Mouse (Mus musculus) T-helper 2 cell (primary cell): ENCODE data around the gene Hist1h4k.
"Not testable (repeated sequence)": the region's sequence is repeated elsewhere in the genome, so short reads cannot be mapped to it uniquely, and the experiment has no call there.

Experiments
- in situ Hi-C: fragments of 300-600 bp; cut with MboI, MseI; formaldehyde crosslinking; loops from one replicate; pipeline ENCODE4 v1.15.1; 2025; ENCODE audit warnings: high pct_unique_total_duplicates

Gene Hist1h4k

DNA sequence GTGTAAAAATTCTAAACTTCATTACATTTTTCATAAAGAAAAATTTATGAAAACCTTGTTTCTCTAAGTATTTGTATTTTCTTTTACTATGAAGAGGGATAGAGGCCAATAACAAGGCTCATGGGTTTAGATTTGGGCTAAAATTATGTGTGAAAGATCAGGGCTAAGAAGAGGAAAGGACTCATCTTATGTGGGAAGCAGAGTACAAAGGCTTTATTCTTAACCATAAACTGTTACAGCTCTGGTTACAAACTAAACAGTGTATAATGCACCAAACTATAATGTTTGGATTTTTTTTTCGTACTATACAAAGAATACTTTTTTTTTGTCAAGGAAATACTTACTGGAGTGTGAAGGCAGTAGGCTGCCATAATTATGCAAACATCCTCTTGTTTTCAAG, 5.4 kb upstream of the Hist1h4k start:
- in situ Hi-C loops: no loop called here

DNA sequence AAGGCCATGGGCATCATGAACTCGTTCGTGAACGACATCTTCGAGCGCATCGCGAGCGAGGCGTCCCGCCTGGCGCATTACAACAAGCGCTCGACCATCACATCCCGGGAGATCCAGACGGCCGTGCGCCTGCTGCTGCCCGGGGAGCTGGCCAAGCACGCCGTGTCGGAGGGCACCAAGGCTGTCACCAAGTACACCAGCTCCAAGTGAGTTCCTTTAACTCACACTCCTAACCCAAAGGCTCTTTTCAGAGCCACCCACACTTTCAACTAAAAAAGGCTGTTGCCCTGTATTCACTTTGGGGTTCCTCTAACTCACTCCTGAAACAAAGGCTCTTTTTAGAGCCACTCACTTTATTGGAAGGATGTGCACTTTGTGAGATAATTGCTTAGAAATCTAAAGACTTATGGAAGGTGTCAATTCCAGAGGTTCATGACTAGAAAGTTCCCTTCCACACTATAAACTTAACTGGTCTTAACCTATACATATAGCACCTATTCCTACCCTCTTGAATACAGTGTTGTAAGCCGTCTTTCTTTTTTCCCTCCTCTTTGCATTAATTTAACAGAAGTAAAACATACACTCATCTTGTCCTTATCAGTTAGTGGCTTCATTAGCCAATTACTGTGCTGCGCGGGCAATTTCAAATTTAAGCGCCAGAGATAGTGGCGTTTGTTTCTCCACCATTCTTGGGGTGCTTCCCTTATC, 4.1 kb upstream of the Hist1h4k start:
- in situ Hi-C loops: not testable (repeated sequence)

DNA sequence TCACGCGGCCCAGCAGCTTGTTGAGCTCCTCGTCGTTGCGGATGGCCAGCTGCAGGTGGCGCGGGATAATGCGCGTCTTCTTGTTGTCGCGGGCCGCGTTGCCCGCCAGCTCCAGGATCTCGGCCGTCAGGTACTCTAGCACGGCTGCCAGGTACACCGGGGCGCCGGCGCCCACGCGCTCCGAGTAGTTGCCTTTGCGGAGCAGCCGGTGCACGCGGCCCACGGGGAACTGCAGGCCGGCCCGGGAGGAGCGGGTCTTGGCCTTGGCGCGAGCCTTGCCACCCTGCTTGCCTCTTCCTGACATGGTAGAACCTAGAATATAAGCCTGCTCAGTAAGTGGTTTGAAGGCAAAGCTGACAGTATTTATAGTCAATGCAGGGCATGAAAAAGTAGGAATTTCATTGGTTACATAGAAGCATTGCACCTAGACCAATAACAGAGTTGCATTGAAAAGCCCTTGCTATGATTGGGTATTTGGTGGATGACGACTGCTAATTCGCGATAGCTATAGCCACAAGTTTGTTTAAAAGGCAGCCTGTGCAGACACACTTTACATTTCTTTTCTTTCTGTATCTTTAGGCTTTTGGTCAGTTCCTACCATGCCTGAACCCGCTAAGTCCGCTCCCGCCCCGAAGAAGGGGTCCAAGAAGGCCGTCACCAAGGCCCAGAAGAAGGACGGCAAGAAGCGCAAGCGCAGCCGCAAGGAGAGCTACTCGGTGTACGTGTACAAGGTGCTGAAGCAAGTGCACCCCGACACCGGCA, 3.4 kb upstream of the Hist1h4k start, which contains the start of the genes Hist1h2ak and Hist1h2bn:
Hist1h2ak (minus strand) TSS at position 304 of the 762 bp plus-strand sequence.
Hist1h2bn (plus strand) TSS at position 600 of the 762 bp plus-strand sequence.
- in situ Hi-C loops: not testable (repeated sequence)

DNA sequence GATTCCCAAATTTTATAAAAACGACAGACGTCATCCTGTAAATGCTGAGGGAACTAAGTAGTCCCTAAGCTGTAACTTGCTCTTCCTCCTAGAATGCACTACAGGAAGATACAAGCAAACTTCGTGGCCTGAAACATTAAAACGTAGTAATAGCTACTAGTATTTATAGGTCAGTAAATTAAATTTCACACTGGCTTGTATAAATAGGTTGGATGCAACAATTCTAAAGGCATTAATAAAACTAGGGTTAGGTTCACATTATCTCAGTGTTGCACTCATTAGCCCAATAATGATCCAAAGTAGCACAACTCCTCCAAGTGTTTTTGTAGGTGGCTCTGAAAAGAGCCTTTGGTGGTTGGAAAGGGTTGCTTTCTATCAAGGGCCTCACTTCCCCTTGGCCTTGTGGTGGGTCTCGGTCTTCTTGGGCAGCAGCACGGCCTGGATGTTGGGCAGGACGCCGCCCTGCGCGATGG, 2.8 kb upstream of the Hist1h4k start:
- in situ Hi-C loops: no loop called here

DNA sequence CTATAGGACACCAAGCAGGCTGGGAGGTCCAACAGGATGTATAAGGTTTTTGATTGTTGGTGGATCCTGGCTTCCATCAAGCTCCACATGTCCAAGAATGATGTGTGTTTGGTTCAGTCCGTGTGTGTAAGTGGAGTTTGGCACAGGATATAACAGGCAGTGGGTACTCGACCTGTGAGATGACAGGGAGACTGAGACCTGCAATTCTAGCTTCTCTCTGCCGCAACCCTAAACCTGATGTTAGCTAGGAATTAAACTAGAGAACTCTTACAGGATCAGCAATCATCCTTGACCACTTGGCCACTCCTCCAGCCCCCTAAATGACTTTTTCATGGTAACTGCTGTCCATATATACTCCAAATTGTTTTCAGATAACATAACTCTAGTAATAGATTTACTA, 2.1 kb upstream of the Hist1h4k start:
- in situ Hi-C loops: no loop called here

DNA sequence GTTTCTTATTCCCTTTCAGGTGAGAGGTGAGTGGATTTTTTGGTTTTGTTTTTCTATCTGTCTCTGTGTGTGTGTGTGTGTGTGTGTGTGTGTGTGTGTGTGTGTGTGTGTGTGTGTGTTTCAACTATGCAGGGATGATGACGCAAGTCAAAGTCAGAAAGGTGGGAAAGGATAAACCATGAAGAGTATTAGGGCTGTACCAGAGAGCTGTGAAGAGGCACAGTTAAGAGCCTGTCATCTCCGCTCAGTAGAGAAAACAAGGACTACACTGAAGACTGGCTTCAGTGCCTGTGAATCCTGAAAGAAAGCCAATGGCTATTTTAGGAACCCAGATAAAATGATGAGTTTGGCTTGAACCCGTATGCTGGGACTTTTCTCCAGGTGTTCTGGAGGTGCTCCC, 1.5 kb upstream of the Hist1h4k start:
- in situ Hi-C loops: no loop called here

DNA sequence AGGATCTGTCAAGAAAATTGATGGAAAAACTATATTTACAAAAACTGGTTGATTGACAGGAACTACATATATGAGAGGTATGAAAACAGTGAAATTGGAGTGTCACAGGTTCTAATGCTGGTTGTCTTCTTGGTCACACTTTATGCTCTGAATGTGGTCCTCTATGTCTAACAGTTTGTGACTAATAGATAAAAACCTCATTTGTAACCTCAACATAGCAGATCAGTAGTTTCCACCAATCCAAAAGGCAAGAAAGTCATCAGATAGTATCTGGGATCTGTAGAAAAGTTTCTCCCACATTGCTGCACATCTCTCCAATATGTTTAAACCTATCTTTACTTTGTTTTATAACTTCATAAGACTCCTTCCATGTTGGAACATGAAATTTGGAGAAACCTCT, 1.1 kb upstream of the Hist1h4k start:
- in situ Hi-C loops: no loop called here

DNA sequence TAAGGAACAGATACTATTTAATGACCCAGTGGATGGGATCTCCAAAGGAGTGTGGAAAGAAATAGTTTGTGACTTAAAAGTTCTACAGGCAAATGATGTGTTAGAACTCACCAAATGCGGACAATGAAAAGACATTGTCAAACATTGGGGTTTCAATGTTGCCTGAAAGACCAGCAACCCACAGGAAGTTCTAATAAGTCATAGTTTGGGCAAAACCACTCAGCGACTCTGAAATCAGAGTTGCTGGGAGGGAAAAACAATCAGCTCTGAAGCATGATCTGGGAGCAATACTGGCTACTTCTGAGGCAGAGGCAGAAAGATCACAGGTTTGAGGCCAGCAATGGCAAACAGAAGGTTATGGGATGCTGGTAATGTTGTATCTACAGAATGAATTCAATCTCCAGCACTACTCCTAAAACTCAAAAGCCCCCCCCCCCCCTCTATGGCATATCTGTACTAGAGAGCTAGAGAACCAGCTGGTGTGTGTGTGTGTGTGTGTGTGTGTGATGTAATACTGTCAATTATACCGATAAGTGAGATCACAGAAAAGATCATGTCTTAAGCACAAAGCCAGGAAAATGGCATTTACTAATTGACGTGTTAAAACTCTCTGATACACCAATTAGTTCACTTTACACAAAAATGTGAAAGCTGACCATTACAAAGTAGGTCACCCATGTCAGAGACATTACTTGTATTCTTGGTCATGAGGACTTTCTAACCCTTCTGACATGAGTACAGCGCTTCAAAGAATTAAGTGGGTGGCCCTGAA, 732 bp downstream of the Hist1h4k start:
- in situ Hi-C loops: loop anchor here (5.0 to 10.0 kb wide), 2 partner anchors 38 to 1405 kb away; partner anchors contain the start of genes Hist1h2an and Hist1h2bp

DNA sequence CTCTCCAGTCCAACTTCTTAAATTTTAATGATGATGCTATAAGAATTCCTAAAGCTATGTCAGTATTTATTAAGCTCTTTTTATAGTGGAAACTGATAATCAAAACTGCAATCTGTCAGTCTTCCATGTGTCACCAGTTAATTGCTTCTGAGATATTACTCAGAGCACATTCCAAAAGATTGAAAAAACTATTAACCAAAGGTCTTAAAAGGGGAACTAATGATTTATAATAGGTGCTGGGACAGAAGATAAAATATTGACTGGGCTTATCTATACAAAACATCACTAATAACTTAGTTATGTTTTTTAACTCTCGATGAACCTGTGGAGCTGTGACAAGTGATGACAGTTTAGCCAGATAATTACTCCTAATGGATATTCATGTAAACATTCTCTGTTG, 5.3 kb downstream of the Hist1h4k start:
- in situ Hi-C loops: loop anchor here (5.0 to 10.0 kb wide), 2 partner anchors 42 to 1400 kb away; partner anchors contain the start of genes Hist1h2an and Hist1h2bp

DNA sequence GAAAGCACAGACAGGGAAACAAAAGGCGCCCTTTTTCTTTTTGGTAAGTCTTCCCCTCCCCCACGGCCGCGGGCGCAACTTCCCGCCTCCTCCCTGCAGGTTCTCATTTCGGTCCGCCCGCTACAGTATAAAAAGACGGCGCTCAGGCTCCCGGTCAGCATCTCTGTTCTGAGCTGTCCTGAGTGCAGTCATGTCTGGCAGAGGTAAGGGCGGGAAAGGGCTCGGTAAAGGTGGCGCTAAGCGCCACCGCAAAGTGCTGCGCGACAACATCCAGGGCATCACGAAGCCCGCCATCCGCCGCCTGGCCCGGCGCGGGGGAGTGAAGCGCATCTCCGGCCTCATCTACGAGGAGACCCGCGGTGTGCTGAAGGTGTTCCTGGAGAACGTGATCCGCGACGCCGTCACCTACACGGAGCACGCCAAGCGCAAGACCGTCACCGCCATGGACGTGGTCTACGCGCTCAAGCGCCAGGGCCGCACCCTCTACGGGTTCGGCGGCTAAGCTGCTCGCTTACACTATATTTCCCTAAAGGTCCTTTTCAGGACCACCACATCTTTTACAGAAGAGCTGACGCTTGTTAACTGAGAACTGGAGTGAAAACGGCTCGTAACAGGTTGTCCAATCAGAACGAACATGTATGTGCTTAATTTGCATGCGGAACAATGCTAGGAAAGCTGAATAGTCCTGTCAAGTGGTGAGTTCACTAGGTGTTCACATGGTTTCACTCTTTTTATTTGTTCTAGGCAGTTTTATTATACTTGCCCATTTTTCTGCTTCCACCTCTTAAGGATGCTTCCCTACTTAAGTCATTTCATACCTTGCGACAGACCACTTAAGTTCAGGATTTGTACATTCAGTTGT, 15.2 kb downstream of the Hist1h4k start, which contains the start of gene Hist1h4j:
Hist1h4j (plus strand) TSS at position 159 of the 862 bp plus-strand sequence.
- in situ Hi-C loops: not testable (repeated sequence)

DNA sequence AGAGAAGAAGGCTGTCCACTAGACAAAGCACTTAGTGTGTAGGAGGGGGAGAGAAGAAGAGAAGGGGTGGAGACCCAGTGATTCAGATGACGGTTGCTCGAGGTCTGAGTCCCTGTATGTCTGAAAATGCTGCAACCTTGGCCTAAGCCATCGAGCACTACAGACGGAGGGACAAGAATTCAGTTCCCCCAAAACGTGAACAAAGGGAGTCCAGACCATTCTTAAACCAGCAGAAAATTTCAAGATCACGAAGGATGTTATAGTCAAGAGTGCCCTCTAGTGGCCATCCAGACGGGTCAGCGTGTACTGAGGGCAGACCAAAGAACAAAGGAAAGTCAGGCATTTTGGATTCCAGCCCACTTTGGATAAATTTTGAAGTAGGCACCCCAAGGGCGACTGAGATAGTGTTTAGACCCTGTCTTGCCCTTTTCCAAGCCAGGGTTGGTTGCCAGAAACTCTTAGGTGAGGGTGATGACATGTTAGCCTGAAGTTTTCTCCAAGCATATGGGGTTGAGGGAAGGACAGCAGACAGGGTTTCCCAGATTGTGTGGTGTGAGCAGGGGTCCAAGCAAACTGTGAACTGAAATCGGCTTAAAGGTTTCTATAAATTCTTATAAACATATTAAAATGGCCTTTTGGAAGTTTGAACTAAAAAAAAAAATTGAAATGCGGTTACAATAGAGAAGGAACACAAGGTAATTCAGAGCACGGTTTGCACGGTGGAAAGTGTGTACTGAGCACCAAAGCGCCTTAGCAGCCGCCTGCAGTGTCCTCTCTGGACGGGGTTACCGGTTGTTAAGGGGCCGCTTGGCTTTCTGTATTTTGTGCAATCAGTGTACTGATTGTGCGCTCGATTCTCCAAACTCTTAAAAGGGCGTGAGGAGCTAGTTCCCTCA, 16.0 kb downstream of the Hist1h4k start:
- in situ Hi-C loops: no loop called here

DNA sequence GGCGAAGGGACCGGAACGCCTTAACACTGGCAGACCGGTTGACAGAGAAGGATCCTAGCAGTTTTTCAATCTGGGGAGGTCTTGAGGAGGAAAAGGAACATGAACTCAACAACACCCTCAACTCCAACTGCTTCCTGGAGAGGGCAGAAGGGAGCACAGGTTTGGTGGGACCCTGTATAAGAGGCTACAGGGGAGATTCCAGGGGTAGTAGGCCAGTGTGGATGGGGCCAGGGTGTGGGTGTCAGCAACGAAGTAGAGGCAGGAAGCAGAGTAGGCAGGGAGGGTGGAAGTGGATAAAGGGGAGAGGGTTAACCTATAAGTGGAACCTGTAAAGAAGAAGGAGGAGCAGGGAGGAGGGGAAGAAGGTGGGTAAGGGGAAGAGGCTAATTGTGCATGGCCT, 16.8 kb downstream of the Hist1h4k start:
- in situ Hi-C loops: no loop called here

DNA sequence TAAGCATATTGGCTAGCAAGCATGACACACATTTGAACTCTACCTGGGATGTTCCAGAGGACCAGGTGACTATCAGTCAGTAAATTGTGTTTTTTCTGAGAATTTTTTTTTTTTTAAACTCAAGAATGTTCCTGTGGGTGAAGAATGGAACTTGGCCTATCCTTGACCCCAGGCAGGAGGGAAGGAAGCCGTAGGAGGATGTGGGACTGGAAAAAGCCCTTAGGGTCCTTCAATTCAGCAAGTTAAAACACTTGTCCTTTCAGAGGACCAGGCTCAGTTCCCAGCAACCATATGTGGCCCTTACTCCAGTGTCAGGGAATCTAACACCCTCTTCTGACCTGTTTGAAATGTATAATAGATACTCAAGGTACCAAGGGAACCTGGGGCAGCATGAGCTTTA, 20.8 kb downstream of the Hist1h4k start:
- in situ Hi-C loops: no loop called here

DNA sequence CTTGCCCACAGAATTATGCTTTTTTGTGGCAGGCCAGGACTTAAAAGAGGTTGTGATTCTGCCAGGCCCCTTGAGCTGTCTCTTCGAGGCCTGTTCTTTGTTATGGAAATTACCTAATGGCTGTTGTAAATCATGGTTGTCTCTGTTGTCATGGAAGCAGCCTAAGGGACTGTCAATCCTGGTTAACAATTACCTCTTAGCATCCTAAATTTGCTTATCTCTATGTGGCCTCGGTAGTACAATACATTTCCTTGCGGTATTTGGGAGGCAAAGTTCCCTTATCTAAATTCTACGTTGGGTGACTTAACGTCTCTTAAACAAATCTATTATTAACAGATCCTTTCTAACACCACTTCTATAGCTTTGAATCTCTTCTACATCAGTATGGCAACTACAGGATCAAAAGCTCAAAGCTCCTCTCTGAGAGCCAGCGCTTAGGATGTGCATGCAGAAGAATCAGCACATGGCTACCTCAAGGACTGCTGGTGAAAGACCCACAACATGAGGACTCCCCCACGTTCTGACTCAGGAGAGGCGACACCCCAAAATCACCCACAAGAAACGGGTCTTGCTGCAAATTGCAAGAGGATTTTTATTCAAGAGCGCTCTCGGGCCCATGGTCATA, 22.2 kb downstream of the Hist1h4k start:
- in situ Hi-C loops: no loop called here

DNA sequence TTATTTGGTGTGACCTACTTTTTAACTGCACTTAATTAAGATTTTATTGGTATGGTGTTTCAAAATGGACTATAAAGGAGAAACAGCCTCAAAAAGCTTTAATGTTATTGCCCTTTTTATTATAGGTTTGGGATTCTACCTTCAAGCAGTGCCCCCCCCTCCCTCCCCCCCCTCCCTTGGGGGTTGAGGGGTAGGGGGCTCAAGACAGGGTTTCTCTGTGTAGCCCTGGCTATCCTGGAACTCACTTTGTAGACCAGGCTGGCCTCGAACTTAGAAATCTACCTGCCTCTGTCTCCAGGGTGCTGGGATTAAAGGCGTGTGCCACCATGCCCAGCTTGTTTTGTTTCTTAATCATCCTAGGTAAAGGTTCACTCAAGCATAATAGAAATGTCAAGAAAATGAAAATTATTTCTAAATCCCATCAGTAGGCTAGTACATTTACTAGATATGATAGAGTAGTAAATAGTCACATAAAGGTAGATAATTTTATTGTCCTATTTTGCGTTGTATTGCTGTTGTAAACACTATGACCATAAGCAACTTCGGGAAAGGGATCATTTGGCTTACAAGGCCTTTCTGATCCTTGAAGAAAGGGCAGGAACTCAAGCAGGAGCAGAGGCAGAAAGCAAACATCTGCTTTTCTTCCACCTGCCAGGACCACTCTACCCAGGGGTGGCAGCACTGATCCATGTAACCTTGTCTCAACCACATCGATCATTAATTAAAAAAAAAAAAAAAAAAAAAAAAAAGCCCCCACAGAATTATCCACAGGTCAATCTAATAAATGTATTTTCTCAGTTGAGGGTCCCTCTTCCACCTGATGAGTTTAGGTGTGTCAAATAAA, 27.1 kb downstream of the Hist1h4k start:
- in situ Hi-C loops: loop anchor here (25.0 kb wide), 2 partner anchors 486 to 1714 kb away; no protein-coding TSS in a partner anchor

DNA sequence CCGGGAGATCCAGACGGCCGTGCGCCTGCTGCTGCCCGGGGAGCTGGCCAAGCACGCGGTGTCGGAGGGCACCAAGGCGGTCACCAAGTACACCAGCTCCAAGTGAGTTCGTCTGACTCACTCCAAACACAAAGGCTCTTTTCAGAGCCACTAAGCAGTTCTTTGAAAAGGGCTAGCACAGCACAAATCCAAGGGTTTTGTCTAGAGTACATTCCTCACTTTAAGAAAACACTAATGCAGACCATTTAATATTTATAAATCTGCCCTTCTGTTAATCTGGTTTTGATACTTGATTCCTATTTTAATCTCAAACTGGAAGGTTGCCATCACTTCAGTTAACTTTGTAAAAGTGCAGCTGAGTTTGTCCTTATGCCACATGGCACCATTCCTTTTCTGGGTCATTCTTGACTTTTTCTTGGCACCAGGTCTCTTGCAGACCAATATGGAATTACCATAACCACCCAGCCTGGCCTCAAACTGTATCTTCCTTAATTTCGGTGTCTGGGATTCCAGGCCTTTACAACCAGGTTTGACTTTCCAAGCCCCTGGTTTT, 27.9 kb downstream of the Hist1h4k start:
- in situ Hi-C loops: loop anchor here (25.0 kb wide), 2 partner anchors 485 to 1715 kb away; no protein-coding TSS in a partner anchor

DNA sequence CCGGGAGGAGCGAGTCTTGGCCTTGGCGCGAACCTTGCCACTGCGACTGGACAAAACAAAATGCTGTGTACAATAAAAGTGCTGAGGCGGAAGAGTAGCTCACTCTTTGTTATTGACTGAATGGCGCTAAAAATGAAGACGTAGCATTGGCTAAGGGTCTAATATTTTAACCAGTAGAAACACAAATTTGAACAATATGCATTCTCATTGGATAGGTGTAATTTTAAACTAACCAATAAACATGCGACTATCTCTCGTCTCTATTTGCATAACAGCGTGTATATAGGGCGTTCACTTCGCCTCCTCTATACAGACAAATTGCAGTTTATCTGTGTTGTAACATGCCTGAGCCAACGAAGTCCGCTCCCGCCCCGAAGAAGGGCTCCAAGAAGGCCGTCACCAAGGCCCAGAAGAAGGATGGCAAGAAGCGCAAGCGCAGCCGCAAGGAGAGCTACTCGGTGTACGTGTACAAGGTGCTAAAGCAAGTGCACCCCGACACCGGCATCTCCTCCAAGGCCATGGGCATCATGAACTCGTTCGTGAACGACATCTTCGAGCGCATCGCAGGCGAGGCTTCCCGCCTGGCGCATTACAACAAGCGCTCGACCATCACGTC, 28.4 kb downstream of the Hist1h4k start, which contains the start of gene Hist1h2bm:
Hist1h2bm (plus strand) TSS at position 288 of the 616 bp plus-strand sequence.
- in situ Hi-C loops: loop anchor here (25.0 kb wide), 2 partner anchors 485 to 1715 kb away; no protein-coding TSS in a partner anchor
